Mouse (Mus musculus) c-Kit-positive CD71-positive TER-119-positive erythroid progenitor cells, embryonic 14.5 days (primary cell): ENCODE data around the gene Ammecr1.
A peak's percentile ranks its signal among the peaks of the same experiment; 100 is the strongest.

Experiments used
- DNase-seq: peaks from one replicate; pipeline ENCODE4 v3.0.0-alpha.2; 2013; ENCODE audit warnings: low spot score

The Ammecr1 gene

DNA sequence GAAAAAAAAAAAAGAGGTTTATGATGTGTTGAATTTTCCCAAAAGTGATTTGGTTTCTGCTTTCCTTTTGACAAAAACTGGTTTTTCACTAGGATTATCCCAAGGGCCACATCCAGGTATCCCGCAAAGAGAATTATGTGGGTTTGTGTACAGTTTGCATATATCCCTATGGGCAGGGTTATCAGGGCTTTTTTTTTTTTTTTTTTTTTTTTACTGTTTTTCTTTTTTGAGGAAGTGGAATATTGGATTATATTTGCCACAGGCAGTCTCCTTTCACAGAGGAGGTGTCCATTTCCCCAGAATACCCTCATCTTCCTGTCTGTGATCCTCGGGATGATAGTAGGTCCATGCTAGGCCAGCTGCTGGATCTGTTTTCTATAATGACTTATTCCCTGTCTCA, 137.3 kb downstream of the Ammecr1 start:
- no peak for DNase-seq

DNA sequence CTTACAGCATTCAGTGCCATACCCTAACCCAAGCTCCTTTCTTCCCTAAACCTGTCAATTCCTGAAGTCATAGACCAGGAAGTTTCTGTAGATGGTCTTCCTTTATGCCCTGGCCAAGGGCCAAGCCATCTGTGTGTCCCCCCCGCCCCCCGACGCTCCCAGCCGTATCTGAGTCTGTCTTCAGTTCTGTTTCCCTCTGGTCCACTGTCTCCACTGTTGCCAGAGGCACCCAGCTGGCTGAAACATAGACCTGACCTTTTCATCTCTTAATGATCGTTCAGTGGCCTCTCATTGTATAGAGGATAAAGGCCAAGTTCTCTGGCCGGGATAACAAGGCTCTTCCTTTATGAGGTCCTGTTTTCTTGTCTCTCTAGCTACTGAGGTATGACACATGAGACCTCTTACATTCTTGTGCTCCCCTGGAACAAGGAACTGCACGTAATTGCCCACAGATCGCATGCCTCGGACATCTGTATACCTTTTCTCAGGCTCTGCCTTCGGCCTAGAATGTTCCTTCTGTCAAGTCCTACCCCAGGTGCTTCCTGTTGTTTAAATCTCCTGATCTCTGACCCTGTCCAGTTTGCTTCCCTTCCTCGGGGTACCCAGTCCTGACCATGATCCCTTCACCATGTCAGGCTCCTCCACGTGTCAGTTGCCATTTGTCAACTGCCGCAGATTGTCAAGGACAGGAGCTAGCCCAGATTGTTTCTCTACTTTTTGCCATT, 138.2 kb downstream of the Ammecr1 start:
- DNase-seq: no peak

DNA sequence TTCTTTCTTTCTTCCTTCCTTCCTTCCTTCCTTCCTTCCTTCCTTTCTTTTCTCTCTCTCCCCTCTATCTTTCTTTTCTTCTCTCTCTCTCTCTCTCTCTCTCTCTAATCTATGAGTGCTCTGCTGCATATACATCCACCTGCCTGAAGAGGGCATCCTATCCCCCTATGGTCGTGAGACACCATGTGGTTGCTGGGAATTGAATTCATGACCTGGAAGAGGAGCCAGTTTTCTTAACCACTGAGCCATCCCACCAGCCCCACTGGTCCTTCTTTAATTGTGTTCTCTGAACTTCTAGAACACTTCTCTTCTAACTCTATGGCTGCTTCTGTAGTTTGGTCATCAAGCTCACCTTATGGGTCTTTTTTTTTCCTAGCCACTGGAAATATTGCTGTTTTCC, 138.9 kb downstream of the Ammecr1 start:
- DNase-seq: no peak

DNA sequence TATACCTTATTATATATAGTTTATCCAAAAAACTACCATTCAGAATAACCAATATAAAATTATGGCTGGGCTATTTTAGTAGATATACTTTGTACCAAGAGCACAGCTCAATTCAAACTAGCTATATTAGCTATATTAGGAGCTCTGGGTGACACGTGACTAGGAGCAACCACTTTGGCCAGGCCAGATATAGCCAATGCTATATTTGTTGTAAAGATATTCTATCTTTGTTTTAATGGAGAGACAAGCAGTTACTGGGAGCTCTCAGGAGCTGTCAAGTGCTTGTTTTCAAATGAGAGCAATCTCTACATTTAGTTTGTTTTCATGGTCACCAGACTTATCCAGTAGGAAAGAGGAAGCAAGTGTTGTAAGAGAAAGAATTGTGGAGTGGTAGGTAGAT, 141.2 kb downstream of the Ammecr1 start:
- no peak for DNase-seq

DNA sequence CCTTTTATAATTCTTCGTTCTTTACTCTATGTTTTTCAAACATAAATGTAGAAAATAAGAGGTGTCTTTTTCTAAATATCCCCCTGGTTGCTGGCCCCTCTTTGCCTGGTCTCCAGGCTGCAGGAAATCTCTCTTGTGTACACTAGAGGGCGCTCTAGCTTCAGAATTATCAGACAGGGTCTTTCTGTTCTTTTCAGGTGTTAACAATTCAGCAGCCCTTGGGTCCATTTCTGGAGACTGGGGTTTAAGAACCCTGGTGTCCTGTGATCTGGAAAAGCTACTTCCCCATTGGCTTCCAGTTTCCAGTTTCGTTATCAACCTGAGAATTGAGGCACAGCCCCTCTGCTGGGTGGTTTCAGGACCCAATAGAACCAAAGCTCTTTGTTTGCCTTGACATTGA, 144.7 kb downstream of the Ammecr1 start:
- peak; percentile 19 for DNase-seq

DNA sequence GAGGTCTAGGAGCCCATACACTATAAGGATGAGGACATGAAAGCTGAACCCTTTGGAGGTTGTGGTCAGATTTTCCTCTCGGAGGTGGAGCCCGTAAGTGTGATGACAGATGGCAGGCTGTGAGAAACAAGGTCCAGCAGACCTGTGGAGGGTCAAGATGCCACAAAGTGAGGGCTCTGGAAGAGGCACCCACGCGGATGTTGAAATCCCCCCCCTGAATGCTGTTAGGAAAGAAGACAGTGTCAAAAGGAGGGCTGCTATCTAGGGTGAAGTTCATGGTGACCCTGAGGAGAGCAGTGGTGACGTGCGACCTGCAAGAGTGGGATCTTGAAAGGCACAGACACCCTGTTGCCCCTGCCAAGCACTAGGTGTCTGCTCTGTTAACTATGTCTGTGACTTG, 145.3 kb downstream of the Ammecr1 start:
- DNase-seq: no peak

DNA sequence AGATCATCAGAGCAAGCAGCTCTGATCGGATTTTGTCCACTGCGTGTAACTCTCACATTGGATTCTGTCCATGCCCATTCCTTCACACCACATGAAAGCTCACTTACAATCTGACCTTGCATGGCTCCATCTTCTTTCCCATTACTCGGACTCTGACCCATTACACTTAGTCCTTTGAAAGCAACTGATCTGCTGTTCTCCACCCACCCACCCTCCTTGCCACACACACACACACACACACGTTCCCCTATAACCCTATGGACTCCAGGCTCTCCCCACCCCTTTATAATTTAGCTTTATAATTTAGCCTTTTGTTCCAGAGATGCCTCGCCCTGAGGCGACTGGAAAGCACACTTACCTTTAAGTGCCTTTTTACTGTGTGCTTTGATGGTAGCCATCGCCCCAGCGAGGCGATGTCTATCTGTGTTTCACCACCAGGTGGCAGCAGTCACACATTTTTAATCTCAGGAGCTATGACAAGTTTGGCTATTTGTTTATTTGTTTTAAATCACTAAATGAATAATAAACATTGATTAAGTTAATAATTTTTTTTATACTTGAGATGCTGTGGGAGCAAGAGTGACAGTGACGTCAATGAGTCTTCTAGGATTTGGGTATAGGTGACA, 148.4 kb downstream of the Ammecr1 start:
- DNase-seq: peak; percentile 44

DNA sequence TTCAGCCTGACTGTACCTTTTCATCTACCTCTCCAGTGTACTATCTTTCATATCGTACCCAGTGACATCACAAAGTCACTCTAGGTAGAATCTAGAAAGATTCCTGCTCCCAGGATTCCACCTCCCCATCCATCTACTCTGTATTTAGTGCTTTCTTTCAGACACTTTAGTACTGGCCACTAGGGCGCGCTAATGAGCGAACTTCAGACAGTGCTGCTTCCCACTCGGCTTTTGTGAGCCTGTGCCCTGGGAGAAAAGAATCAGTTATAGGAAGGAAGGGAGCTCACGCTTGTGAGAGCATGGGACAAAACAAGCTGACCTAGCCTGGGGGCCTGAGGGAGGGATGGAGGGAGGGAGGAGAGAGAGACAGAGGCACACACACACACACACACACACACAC, 153.4 kb downstream of the Ammecr1 start:
- peak; percentile 34 for DNase-seq

DNA sequence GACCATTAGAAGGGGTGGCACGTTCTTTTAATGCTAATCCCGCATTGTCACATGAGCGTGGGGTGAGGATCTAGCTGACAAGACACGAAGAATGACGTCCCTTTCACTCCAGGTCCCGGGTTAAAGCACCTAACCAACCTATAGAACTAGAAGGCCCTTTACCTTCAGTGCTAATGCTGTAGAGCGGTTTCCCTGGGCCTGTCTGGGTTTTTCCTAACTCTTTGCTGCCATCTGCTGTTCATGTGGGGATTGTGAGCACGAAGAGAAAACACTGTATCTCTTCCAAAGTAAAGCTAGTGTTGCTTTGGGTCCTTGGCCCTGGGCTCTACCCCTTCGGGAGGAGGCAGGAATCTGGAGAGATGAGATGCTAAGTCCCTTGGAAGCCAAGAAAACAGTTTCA, 158.1 kb downstream of the Ammecr1 start:
- DNase-seq: peak; percentile 44

DNA sequence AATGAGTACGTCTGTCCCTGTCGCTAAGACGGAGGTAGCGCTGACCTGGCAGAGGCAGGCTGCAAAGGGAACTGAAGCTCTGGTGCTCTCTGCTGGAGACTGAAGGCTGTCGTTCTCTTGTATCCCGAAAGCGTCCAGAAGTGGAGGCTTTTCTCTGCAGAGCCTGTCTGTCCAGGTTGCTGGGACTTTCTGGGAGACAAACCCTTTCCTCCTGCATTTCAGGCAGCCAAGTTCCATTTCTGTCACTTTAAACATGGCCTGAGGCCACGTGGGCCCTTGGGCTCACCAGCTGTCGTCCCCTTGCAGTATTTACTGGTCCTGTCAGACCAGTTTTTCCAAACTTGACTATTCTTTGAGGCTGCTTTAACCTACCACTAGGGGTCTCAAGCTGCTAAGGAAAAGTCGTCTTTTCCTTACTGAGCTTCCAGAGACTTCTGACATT, 159.9 kb downstream of the Ammecr1 start:
- DNase-seq: no peak

DNA sequence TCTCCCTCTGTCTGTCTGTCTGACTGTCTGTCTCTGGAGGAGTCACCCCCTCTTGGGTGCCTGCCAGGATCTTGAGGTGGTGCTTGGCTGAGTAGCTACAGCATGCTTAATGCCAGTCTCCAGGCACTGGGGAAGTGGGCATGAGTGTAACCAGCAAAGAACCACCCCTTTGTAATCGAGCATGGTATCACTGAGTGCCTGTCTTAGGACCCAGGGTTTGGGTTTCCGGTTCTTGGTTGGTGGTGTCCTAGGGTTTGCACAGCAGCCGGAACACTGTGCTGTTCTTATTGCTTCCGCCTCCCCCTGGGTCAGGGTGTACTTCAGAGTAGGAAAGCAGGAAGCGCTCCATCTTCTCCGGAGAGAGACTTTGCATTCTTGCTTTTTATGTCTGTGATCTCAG, 160.4 kb downstream of the Ammecr1 start:
- no peak for DNase-seq

DNA sequence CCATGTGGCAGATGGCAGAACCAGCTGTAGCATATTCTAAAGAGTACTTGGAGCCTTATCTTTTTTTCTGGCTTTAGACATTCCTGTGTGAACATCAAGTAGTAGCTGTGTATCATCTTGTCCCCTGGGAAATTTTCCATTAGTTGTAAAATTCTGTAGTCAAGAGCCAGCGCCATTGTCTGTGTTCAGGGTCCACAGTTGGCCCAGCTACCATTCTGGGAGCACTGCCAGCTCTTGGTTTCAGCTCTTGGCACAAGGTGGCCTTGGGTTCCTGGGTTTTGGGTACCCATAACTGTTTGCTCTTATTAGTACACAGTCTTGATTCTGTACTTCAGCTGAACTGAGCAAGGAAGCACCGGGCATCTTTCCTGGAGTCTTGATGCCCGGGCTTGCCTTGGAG, 161.9 kb downstream of the Ammecr1 start:
- DNase-seq: no peak
